Mouse (Mus musculus) frontal cortex, adult 2 months (tissue): ENCODE results near the gene Gtpbp6. TPM values are rescaled to one million over a fixed set of nuclear protein-coding genes. Genes with fewer than 3 reads are reported as not detected.
"Not testable (repeated sequence)": the region's sequence is repeated elsewhere in the genome, so short reads cannot be mapped to it uniquely, and the experiment has no call there.

Experiments
- DNase-seq, 2 experiments: peaks; one replicate each; pipeline ENCODE4 v3.0.0; 2022; ENCODE audit warnings: low spot score in 1 of 2; ENCODE audit errors: extremely low spot score in 1 of 2
- polyA plus RNA-seq: library from polyadenylated mRNA; depleted of rRNA; stranded (reverse); fragments of >200 nt; gene quantifications from 2 replicates; pipeline ENCODE4 v1.2.3, GENCODE M21; 2012; rRNA removed

Gtpbp6 gene
- polyA plus RNA-seq, 1 experiment: 151 TPM

GRCm38 (mm10) chr5:110100921-110101631 is 6.9 kb downstream of the Gtpbp6 start:
- DNase-seq: peak; percentile 33 to 38

- peak in 1 of 2 experiments; percentile 21 for DNase-seq
Observed at GRCm38 (mm10) chr5:110099656-110100580, 8.1 kb downstream of the Gtpbp6 start, which contains the start of gene Plcxd1. Gene Plcxd1 (plus strand): TSS chr5:110099969.

- peak; percentile 58 to 65 for DNase-seq
Observed at GRCm38 (mm10) chr5:110098991-110099477, 9.0 kb downstream of the Gtpbp6 start.

- DNase-seq: no peak
Observed at GRCm38 (mm10) chr5:110094847-110095213, 13.2 kb downstream of the Gtpbp6 start.

GRCm38 (mm10) chr5:110094030-110094846 is 13.8 kb downstream of the Gtpbp6 start, which contains the start of gene Gm35315:
Gene Gm35315 (minus strand): TSS chr5:110094420.
- DNase-seq: peak; percentile 90 to 92

GRCm38 (mm10) chr5:110091546-110091945 is 16.5 kb downstream of the Gtpbp6 start:
- no peak for DNase-seq

- DNase-seq: no peak
Observed at GRCm38 (mm10) chr5:110086161-110086866, 21.7 kb downstream of the Gtpbp6 start.

- DNase-seq: no peak
Observed at GRCm38 (mm10) chr5:110082961-110083360, 25.0 kb downstream of the Gtpbp6 start.

- not testable (repeated sequence) for DNase-seq
Observed at GRCm38 (mm10) chr5:110072413-110072812, 35.6 kb downstream of the Gtpbp6 start, which contains the start of gene Gm17655. Gene Gm17655 (minus strand): TSS chr5:110072513.

- peak; percentile 82 to 86 for DNase-seq
Observed at GRCm38 (mm10) chr5:110057637-110058408, 50.2 kb downstream of the Gtpbp6 start.

Other genes with a start within 250 kb of the Gtpbp6 start
- 0.10 and 0.17 TPM in 2 replicates for gene Gm15446, start 184.8 kb downstream of the Gtpbp6 start, polyA plus RNA-seq
- 46.2 and 56.6 TPM in 2 replicates for gene Zfp932, start 111.7 kb downstream of the Gtpbp6 start, polyA plus RNA-seq
- 0.84 and 1.4 TPM in 2 replicates for gene Gm17655, start 35.7 kb downstream of the Gtpbp6 start, polyA plus RNA-seq
- gene Gm35315, start 13.8 kb downstream of the Gtpbp6 start, polyA plus RNA-seq: 0.90 and 1.2 TPM in 2 replicates
- 14.3 and 17.5 TPM in 2 replicates for gene Plcxd1, start 8.2 kb downstream of the Gtpbp6 start, polyA plus RNA-seq
- gene Zfp605, start 1.9 kb upstream of the Gtpbp6 start, polyA plus RNA-seq: 6.9 and 8.6 TPM in 2 replicates
- 78.1 and 83.8 TPM in 2 replicates for gene Chfr, start 27.6 kb upstream of the Gtpbp6 start, polyA plus RNA-seq
- gene Golga3, start 68.5 kb upstream of the Gtpbp6 start, polyA plus RNA-seq: 17.9 and 20.8 TPM in 2 replicates
- 16.2 and 20.4 TPM in 2 replicates for gene Ankle2, start 122.8 kb upstream of the Gtpbp6 start, polyA plus RNA-seq
- gene Pgam5, start 161.7 kb upstream of the Gtpbp6 start, polyA plus RNA-seq: 48.7 and 51.8 TPM in 2 replicates
- 5.6 and 8.3 TPM in 2 replicates for gene Pxmp2, start 178.0 kb upstream of the Gtpbp6 start, polyA plus RNA-seq
- 1.6 and 1.7 TPM in 2 replicates for gene Pole, start 178.1 kb upstream of the Gtpbp6 start, polyA plus RNA-seq
- 0.14 and 0.23 TPM in 2 replicates for gene P2rx2, start 235.0 kb upstream of the Gtpbp6 start, polyA plus RNA-seq
- not detected in 2 replicates for gene Lrcol1, start 236.5 kb upstream of the Gtpbp6 start, polyA plus RNA-seq